Mouse (Mus musculus) bone marrow macrophage, adult 2 months (primary cell): ENCODE results near the gene Nup188.

Source experiments
- CTCF ChIP-seq: IDR thresholded peaks from 2 replicates; pipeline ENCODE4 v1.5.1; 2012; ENCODE audit warnings: low read depth, mild to moderate bottlenecking, low read length, moderate library complexity
- POLR2A ChIP-seq: IDR thresholded peaks from 2 replicates; pipeline ENCODE4 v1.6.1; 2012; ENCODE audit warnings: mild to moderate bottlenecking, low read depth, low read length, borderline replicate concordance

- no peak for TF ChIP-seq CTCF
- TF ChIP-seq POLR2A = no peak
Measured at GRCm38 (mm10) chr2:30362865-30363264, 76.7 kb downstream of the Nup188 start.
